In genomic region chr12:67618252-67618651, GRCm38 (mm10) we compare ENCODE assay signal across 17 mouse cellular contexts.
DNase-seq lines count a peak whose midpoint lies in the region; ATAC-seq and TF ChIP-seq lines count a peak whose summit lies in the region.
"Had no signal": no experiment of that assay in that cellular context is flagged by ENCODE, and none has a peak within 500 bp of the region (broad histone marks: within the 10 kb centered on the region; RNA-seq: fewer than 3 reads in every experiment).

No protein-coding gene starts in this region.

- no peaks in the 10 kb centered on the region for H3K4me1 ChIP-seq in forebrain, embryonic 12.5 days
- no peaks in the 10 kb centered on the region for H3K4me1 ChIP-seq in forebrain, postnatal 0 days (ENCODE audit: insufficient read depth)
- H3K4me1 ChIP-seq: embryonic facial prominence, embryonic 15.5 days; heart, embryonic 12.5 days; liver, embryonic 12.5 days; lung, embryonic 15.5 days had no signal

- H3K4me3 ChIP-seq in forebrain, embryonic 12.5 days (replicated peaks), result no peak overlapping the region
- H3K4me3 ChIP-seq in forebrain, postnatal 0 days (ENCODE audit: low read depth, low read length), result no peak overlapping the region
- H3K4me3 ChIP-seq: embryonic facial prominence, embryonic 15.5 days; heart, embryonic 12.5 days; liver, embryonic 12.5 days; lung, embryonic 15.5 days had no signal

- no peak overlapping the region for H3K9ac ChIP-seq in forebrain, embryonic 12.5 days
- no peak overlapping the region for H3K9ac ChIP-seq in forebrain, postnatal 0 days
- H3K9ac ChIP-seq: embryonic facial prominence, embryonic 15.5 days; heart, embryonic 12.5 days; liver, embryonic 12.5 days; lung, embryonic 15.5 days had no signal

- intact Hi-C loops in left cerebral cortex, postnatal 25 days (cut with DNase I), result no loop called here

- no peaks in the 10 kb centered on the region for H3K9me3 ChIP-seq in forebrain, embryonic 12.5 days
- no peaks in the 10 kb centered on the region for H3K9me3 ChIP-seq in forebrain, postnatal 0 days (ENCODE audit: low read length)
- H3K9me3 ChIP-seq: embryonic facial prominence, embryonic 15.5 days; heart, embryonic 12.5 days; lung, embryonic 15.5 days had no signal

- no peaks in the 10 kb centered on the region for H3K27me3 ChIP-seq in forebrain, embryonic 12.5 days
- no peaks in the 10 kb centered on the region for H3K27me3 ChIP-seq in forebrain, postnatal 0 days (ENCODE audit: insufficient read depth, low read length)
- H3K27me3 ChIP-seq: embryonic facial prominence, embryonic 15.5 days; heart, embryonic 12.5 days; liver, embryonic 12.5 days; lung, embryonic 15.5 days had no signal

- ATAC-seq in forebrain, embryonic 12.5 days (ENCODE audit: low FRiP score), result peak; percentile 44; the same call in 1 of the 2 replicates
- peak; percentile 82 for ATAC-seq in forebrain, postnatal 0 days
- ATAC-seq: liver, embryonic 12.5 days had no signal

- peak; percentile 2 for DNase-seq in left cerebral cortex, postnatal 25 days (ENCODE audit: low spot score in 2 of 2)
- DNase-seq in left cerebral cortex, adult 8-10 months (ENCODE audit: low spot score in 2 of 2), result no peak
- DNase-seq in forebrain, postnatal 0 days, result peak; percentile 49
- DNase-seq in retina, embryonic 14.5 days (ENCODE audit: low spot score), result peak; percentile 33
- no peak for DNase-seq in testis, postnatal 10 days (ENCODE audit: low spot score)
- DNase-seq in heart, postnatal 4 days, result no peak
- DNase-seq: adrenal gland, postnatal 10 days; gastrocnemius, postnatal 36 days; heart, postnatal 36 days; kidney, adult 11 months; kidney, postnatal 10 days; thymus, adult 18-20 months had no signal

- H3K4me2 ChIP-seq in forebrain, embryonic 12.5 days, result no peak overlapping the region
- H3K4me2 ChIP-seq in forebrain, postnatal 0 days (ENCODE audit: low read depth), result no peak overlapping the region
- H3K4me2 ChIP-seq: embryonic facial prominence, embryonic 15.5 days; heart, embryonic 12.5 days; liver, embryonic 12.5 days; lung, embryonic 15.5 days had no signal

- H3K36me3 ChIP-seq in forebrain, embryonic 12.5 days (replicated peaks), result no peaks in the 10 kb centered on the region
- H3K36me3 ChIP-seq in forebrain, postnatal 0 days (ENCODE audit: insufficient read depth), result no peaks in the 10 kb centered on the region
- H3K36me3 ChIP-seq: embryonic facial prominence, embryonic 15.5 days; heart, embryonic 12.5 days; liver, embryonic 12.5 days; lung, embryonic 15.5 days had no signal

- H3K27ac ChIP-seq in forebrain, embryonic 12.5 days, result no peak overlapping the region
- H3K27ac ChIP-seq in forebrain, postnatal 0 days (ENCODE audit: low read depth, low read length), result no peak overlapping the region
- H3K27ac ChIP-seq: embryonic facial prominence, embryonic 15.5 days; liver, embryonic 12.5 days; lung, embryonic 15.5 days had no signal

- TF ChIP-seq CTCF in forebrain, postnatal 0 days (IDR thresholded peaks at IDR 0.05; ENCODE audit: low read depth), result no peak

- WGBS in forebrain, embryonic 12.5 days, result 64% methylated on average over 6 of the region's 6 CpGs
- WGBS in forebrain, postnatal 0 days, result 44% methylated on average over 6 of the region's 6 CpGs

Comparison
In these comparisons a context has a peak if more than half of its experiments do, and no peak if none do; other contexts are left out.
1. DNase-seq: peak in left cerebral cortex, postnatal 25 days (2 of 2), forebrain, postnatal 0 days (single experiment) and retina, embryonic 14.5 days (single experiment); none in left cerebral cortex, adult 8-10 months (0 of 2), testis, postnatal 10 days (single experiment) and heart, postnatal 4 days (single experiment).